Mouse (Mus musculus): ENCODE data around the gene Cmtm4. TPM values are rescaled to one million over a fixed set of nuclear protein-coding genes. Genes with fewer than 3 reads are reported as not detected.

Gene Cmtm4
- polyA plus RNA-seq, 1 experiment: 58.1 TPM

DNA sequence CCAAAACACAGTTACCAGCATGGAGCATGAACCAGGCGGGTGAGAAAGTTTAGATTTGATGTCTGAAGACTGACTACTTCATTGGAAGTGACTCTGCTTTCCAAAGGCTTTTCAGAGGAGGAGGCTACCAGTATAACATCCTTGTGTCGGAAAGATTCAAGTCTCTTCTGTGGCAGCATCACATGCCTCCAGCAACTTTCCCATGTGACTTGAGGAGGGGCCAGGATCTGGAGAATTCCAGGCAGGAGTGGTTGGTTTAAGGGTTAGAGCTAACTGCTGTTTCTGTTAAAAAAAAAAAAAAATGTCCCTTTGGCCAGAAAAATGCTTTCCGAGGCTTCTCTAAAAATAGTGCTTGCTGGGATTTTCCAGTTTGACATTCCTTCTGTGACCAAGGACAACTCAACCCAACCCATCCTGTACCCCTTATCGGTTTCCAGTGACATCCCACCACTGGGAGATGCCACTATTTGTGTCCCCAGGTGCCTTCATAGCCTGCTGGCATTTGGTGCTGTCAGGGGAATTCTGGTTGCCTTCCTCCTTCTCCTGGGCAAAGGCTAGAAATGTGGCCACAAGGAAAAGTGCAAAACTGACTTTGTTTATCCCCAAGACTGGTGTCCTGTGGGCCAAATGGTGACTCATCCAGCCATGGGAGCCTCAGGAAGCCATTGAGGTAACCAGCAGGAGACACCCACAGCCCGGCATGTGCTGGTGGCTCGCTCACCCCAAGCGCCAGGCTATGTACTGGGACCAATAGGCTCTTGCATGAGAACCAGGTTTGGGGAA is 12.9 kb upstream of the Cmtm4 start:
- Histone ChIP-seq H3K9me3 (replicated peaks; ENCODE audit: control insufficient read depth, insufficient read depth, low read length, poor library complexity, severe bottlenecking) (no peaks in the 10 kb centered on the region), H3K27me3 (ENCODE audit: control insufficient read depth, insufficient read depth, low read length, poor library complexity, severe bottlenecking) (no peaks in the 10 kb centered on the region), H3K4me1 (ENCODE audit: control insufficient read depth, insufficient read depth, low read length) (no peaks in the 10 kb centered on the region), H3K9ac (ENCODE audit: low read depth, poor library complexity, severe bottlenecking) (no peak overlapping the region), H3K27ac (ENCODE audit: insufficient read depth, low read length) (no peak overlapping the region), H3K36me3 (ENCODE audit: control insufficient read depth, insufficient read depth, low read length, poor library complexity, severe bottlenecking) (no peaks in the 10 kb centered on the region), H3K4me3 (ENCODE audit: low read depth, low read length) (no peak overlapping the region)
- no peak for TF ChIP-seq EP300 (IDR thresholded peaks at IDR 0.05; ENCODE audit: insufficient read depth, low read depth, low read length)
- no peak for TF ChIP-seq POLR2A (IDR thresholded peaks at IDR 0.05; ENCODE audit: insufficient read depth, low read length)
- no peak for TF ChIP-seq CTCF (IDR thresholded peaks at IDR 0.05; ENCODE audit: low read depth, low read length)

DNA sequence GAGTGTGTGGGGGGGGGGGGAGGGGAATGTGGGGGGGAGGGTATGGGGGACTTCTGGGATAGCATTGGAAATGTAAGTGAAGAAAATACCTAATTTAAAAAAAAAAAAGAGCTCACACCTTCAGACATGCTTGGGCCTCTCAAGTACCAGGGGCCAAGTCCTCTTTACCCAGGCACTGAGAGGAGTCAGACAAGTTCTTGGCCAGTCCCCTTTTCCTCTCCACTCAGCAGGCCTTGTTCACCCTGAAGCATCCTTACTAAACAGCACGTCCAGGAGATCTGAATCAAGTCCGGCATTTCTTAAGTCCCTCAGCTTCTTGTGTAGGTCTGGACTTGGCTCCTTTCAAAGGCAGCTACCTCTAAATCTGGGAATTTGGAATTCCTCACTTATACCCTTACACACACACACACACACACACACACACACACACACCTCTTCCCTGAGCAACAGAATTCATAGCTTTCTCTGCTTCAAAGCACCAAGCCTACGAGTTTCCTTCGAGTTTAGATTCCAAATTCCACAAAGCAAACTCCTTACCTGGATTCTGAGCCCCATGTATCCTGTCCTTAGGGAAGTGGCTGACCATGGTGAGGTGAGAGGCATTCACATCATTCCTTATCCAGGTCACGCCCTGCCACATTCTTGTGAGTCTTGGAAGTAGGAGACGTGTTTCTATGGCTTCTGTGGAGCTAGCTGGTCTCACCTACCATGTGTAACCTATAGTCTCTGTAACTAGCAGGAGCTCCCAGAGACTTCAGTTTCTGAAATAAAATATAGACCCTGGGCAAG is 10.9 kb upstream of the Cmtm4 start:
- Histone ChIP-seq H3K4me3 (ENCODE audit: low read depth, low read length) (no peak overlapping the region), H3K9ac (ENCODE audit: low read depth, poor library complexity, severe bottlenecking) (no peak overlapping the region), H3K4me1 (ENCODE audit: control insufficient read depth, insufficient read depth, low read length) (no peaks in the 10 kb centered on the region), H3K27me3 (ENCODE audit: control insufficient read depth, insufficient read depth, low read length, poor library complexity, severe bottlenecking) (no peaks in the 10 kb centered on the region), H3K36me3 (ENCODE audit: control insufficient read depth, insufficient read depth, low read length, poor library complexity, severe bottlenecking) (no peaks in the 10 kb centered on the region), H3K9me3 (replicated peaks; ENCODE audit: control insufficient read depth, insufficient read depth, low read length, poor library complexity, severe bottlenecking) (no peaks in the 10 kb centered on the region), H3K27ac (ENCODE audit: insufficient read depth, low read length) (no peak overlapping the region)
- TF ChIP-seq POLR2A (IDR thresholded peaks at IDR 0.05; ENCODE audit: insufficient read depth, low read length) (no peak), CTCF (IDR thresholded peaks at IDR 0.05; ENCODE audit: low read depth, low read length) (no peak), EP300 (IDR thresholded peaks at IDR 0.05; ENCODE audit: insufficient read depth, low read depth, low read length) (no peak)

DNA sequence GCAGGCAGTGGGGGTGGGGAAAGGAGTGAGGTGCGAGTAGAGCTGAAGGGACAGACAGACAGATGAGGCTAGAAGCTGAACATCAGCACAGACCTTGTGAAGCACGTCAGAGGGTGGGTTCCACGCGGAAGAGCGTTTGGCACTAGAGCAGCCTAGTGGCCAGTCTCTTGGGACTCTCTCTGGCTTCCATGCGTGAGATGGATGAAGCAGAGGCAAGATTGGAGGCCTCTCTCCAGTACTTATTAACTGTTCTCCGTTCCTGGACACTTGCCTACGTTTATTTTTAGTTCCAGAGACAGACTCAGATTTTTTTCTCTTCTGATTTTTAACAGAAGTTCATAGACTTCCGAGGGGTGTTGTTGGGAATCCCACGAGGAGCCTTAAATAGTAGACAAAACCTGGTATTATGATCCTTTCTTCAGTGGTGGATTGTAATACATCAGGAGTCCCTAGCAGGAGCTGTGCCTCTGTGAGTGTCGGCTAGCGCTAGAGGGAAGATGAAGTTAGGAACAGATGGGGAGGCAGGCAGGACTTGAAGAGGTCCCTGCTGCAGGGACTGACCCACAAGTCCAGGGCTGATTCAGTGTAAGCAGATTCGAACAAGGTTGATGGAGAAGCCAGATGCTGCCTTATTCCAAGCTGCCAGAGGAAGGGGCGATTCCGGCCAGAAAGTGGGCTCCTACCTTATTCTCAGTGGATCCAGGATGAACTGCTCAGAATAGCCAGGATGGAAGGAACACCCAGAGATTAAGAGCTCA is 10.0 kb upstream of the Cmtm4 start:
- TF ChIP-seq CTCF (IDR thresholded peaks at IDR 0.05; ENCODE audit: low read depth, low read length) (no peak), EP300 (IDR thresholded peaks at IDR 0.05; ENCODE audit: insufficient read depth, low read depth, low read length) (no peak), POLR2A (IDR thresholded peaks at IDR 0.05; ENCODE audit: insufficient read depth, low read length) (no peak)
- Histone ChIP-seq H3K27me3 (ENCODE audit: control insufficient read depth, insufficient read depth, low read length, poor library complexity, severe bottlenecking) (no peaks in the 10 kb centered on the region), H3K9me3 (replicated peaks; ENCODE audit: control insufficient read depth, insufficient read depth, low read length, poor library complexity, severe bottlenecking) (no peaks in the 10 kb centered on the region), H3K27ac (ENCODE audit: insufficient read depth, low read length) (no peak overlapping the region), H3K36me3 (ENCODE audit: control insufficient read depth, insufficient read depth, low read length, poor library complexity, severe bottlenecking) (no peaks in the 10 kb centered on the region), H3K4me3 (ENCODE audit: low read depth, low read length) (no peak overlapping the region), H3K9ac (ENCODE audit: low read depth, poor library complexity, severe bottlenecking) (no peak overlapping the region), H3K4me1 (ENCODE audit: control insufficient read depth, insufficient read depth, low read length) (no peaks in the 10 kb centered on the region)

DNA sequence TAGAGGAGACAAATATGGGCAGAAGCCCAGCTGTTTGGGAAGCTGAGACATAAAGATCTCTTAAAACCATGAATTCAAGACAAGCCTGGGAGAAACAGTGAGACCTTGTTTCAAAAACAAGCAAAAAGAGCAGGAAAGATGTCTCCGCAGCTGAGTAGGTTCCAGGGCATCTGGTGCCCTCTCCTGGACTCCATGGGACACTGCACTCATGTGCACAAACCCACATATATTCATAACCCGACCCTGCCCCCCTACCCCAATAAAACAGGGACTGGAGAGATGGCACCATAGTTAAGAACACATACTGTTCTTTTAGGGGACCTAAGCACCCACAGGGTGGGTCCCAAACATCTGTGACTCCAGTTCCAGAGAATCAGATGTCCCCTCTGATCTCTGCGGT is 8.0 kb upstream of the Cmtm4 start:
- Histone ChIP-seq H3K27me3 (ENCODE audit: control insufficient read depth, insufficient read depth, low read length, poor library complexity, severe bottlenecking) (no peaks in the 10 kb centered on the region), H3K4me3 (ENCODE audit: low read depth, low read length) (no peak overlapping the region), H3K9me3 (replicated peaks; ENCODE audit: control insufficient read depth, insufficient read depth, low read length, poor library complexity, severe bottlenecking) (no peaks in the 10 kb centered on the region), H3K9ac (ENCODE audit: low read depth, poor library complexity, severe bottlenecking) (no peak overlapping the region), H3K36me3 (ENCODE audit: control insufficient read depth, insufficient read depth, low read length, poor library complexity, severe bottlenecking) (no peaks in the 10 kb centered on the region), H3K27ac (ENCODE audit: insufficient read depth, low read length) (no peak overlapping the region), H3K4me1 (ENCODE audit: control insufficient read depth, insufficient read depth, low read length) (no peaks in the 10 kb centered on the region)
- TF ChIP-seq EP300 (IDR thresholded peaks at IDR 0.05; ENCODE audit: insufficient read depth, low read depth, low read length) (no peak), POLR2A (IDR thresholded peaks at IDR 0.05; ENCODE audit: insufficient read depth, low read length) (no peak), CTCF (IDR thresholded peaks at IDR 0.05; ENCODE audit: low read depth, low read length) (peak; percentile 84)

DNA sequence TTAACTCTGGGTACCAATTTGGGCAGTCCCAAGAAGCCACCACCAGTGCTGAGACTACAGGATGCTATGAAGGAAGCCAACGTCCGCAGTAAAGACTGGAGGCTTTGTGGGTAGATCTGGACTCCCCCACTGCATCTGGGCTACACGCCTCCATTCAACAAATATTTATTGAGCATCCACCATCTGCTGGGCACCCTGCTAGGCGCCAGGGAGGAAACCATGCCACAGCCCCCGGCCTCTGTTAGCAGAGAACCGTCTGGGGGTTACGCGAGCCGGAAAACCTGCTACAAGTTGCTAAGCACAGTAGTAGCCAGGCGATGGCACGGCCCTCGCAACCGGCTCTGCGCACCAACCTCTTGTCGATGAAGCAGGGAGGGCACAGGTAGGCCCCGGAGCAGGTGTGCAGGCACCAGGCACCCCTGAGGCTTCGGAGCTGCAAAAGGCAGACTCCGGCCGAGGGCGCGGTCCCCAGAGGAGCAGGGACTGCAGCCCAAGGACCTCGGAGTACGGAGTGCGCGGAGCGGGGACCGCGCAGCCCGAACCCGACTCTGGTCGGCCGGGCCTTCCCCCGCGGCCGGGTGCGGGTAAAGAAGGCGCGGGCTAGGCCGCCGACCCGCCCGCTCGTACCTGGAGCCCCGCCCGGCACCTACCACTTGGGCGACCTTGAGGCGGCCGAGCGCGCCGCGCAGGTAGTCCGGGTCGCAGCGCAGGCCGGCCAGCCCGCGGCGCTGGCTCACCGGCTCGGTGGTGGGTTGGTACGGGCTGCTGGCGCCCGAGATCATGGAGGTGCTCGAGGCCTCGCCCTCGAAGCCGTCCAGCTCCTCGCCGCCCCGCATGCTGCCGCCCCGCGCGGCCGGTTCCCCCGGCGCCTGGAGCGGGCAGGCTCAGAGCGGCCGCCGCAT is 555 bp downstream of the Cmtm4 start:
- H3K27me3 ChIP-seq (ENCODE audit: control insufficient read depth, insufficient read depth, low read length, poor library complexity, severe bottlenecking): no peaks in the 10 kb centered on the region
- 0 out of 2 replicates have a peak, but pooled peaks cover 2% of the 10 kb centered on the region for H3K36me3 ChIP-seq (ENCODE audit: control insufficient read depth, insufficient read depth, low read length, poor library complexity, severe bottlenecking)
- peak overlapping the region; percentile 78 for H3K4me3 ChIP-seq (ENCODE audit: low read depth, low read length)
- TF ChIP-seq POLR2A (IDR thresholded peaks at IDR 0.05; ENCODE audit: insufficient read depth, low read length) (no peak), CTCF (IDR thresholded peaks at IDR 0.05; ENCODE audit: low read depth, low read length) (no peak), EP300 (IDR thresholded peaks at IDR 0.05; ENCODE audit: insufficient read depth, low read depth, low read length) (no peak)
- H3K9me3 ChIP-seq (replicated peaks; ENCODE audit: control insufficient read depth, insufficient read depth, low read length, poor library complexity, severe bottlenecking): peaks cover 4% of the 10 kb centered on the region; the same call in 1 of the 2 replicates
- H3K9ac ChIP-seq (ENCODE audit: low read depth, poor library complexity, severe bottlenecking): peak overlapping the region; percentile 99
- H3K27ac ChIP-seq (ENCODE audit: insufficient read depth, low read length): peak overlapping the region; percentile 20; the same call in 1 of the 2 replicates
- no peaks in the 10 kb centered on the region for H3K4me1 ChIP-seq (ENCODE audit: control insufficient read depth, insufficient read depth, low read length)
